Mouse (Mus musculus) myocyte (in vitro differentiated cells): Measurements from ENCODE around the gene Sfta2.

Source experiments
- CEBPB ChIP-seq: IDR thresholded peaks from 2 replicates; pipeline ENCODE4 v1.6.1; 2011; ENCODE audit warnings: mild to moderate bottlenecking, moderate library complexity; ENCODE audit not compliant: poor library complexity, insufficient read depth, severe bottlenecking
- MAX ChIP-seq: IDR thresholded peaks from one replicate; pipeline ENCODE4 v1.6.1; 2011; ENCODE audit warnings: low read depth, mild to moderate bottlenecking, control low read depth
- MYOD1 ChIP-seq, 3 experiments: IDR thresholded peaks; one replicate each; pipeline ENCODE4 v1.6.1; 2011; ENCODE audit warnings: control low read depth in 2 of 3, low read depth in 2 of 3, mild to moderate bottlenecking in 2 of 3, moderate library complexity in 1 of 3; ENCODE audit not compliant: insufficient read length in 2 of 3, control insufficient read depth in 1 of 3
- MYOG ChIP-seq, 3 experiments: IDR thresholded peaks; one replicate each; pipeline ENCODE4 v1.6.1; 2011; ENCODE audit warnings: control low read depth in 2 of 3, low read depth in 2 of 3, mild to moderate bottlenecking in 2 of 3; ENCODE audit not compliant: insufficient read length in 2 of 3, control insufficient read depth in 1 of 3, insufficient read depth in 1 of 3
- POLR2A ChIP-seq: IDR thresholded peaks from one replicate; pipeline ENCODE4 v1.6.1; 2011; ENCODE audit warnings: low read depth, mild to moderate bottlenecking, control low read depth, moderate library complexity; ENCODE audit not compliant: insufficient read length
- POLR2AphosphoS2 ChIP-seq: IDR thresholded peaks from one replicate; pipeline ENCODE4 v1.6.1; 2011; ENCODE audit warnings: low read depth, control low read depth; ENCODE audit not compliant: insufficient read length
- SRF ChIP-seq: IDR thresholded peaks from one replicate; pipeline ENCODE4 v1.6.1; 2011; ENCODE audit warnings: low read depth; ENCODE audit not compliant: control insufficient read depth, insufficient read length
- TCF12 ChIP-seq: IDR thresholded peaks from one replicate; pipeline ENCODE4 v1.6.1; 2011; ENCODE audit warnings: mild to moderate bottlenecking, control low read depth; ENCODE audit not compliant: poor library complexity, insufficient read depth, severe bottlenecking
- TCF3 ChIP-seq: IDR thresholded peaks from one replicate; pipeline ENCODE4 v1.6.1; 2011; ENCODE audit warnings: low read depth, control low read depth; ENCODE audit not compliant: insufficient read length
- USF1 ChIP-seq: IDR thresholded peaks from one replicate; pipeline ENCODE4 v1.6.1; 2011; ENCODE audit warnings: low read depth, mild to moderate bottlenecking, control low read depth, moderate library complexity

DNA sequence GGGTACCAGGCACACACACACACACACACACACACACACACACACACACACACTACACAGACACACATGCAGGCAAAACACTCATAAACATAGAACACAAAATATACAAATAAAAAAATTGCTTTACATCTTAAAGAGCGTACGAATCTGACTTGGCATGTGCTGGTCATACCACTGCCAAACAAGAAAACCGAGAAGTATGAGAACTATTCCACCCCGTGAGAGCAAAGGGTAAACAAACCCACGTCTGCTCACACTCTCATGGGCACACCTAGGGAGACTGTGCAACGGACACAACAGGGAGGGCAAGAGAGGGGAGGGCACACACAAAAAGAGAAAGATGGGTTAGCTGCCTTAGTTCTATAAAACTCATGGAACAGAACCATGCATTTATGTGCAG is 95.3 kb downstream of the Sfta2 start:
- TF ChIP-seq MYOG (IDR thresholded peaks at IDR 0.05; ENCODE audit: control insufficient read depth in 1 of 3, insufficient read depth in 1 of 3, insufficient read length in 2 of 3, low read depth in 2 of 3) (no peak), POLR2A (no peak), TCF12 (no peak), USF1 (no peak), POLR2AphosphoS2 (no peak), MYOD1 (IDR thresholded peaks at IDR 0.05; ENCODE audit: control insufficient read depth in 1 of 3, insufficient read length in 2 of 3, low read depth in 2 of 3) (no peak), CEBPB (no peak), MAX (no peak), TCF3 (no peak), SRF (no peak)
